Mouse (Mus musculus) erythroblast, adult 5-6 weeks (primary cell): ENCODE measurements around the gene B3gat1. TPM values are rescaled to one million over a fixed set of nuclear protein-coding genes. Genes with fewer than 3 reads are reported as not detected.

Source experiments
- ATAC-seq: replicated peaks from 2 replicates; pipeline ENCODE4 v1.8.0; 2016; ENCODE audit warnings: moderate number of reproducible peaks, mild to moderate bottlenecking, moderate TSS enrichment, inconsistent platforms; ENCODE audit not compliant: poor library complexity, low FRiP score, severe bottlenecking
- total RNA-seq, 2 experiments: library from RNA; stranded (forward) in 1 of 2; stranded (reverse) in 1 of 2; fragments of 150-400 nt in 1 of 2; fragments of 200-764, 138-1000 nt in 1 of 2; gene quantifications; 2 replicates each; pipeline versions ENCODE4 v1.2.3 to v1.2.4; 2015 to 2017; ENCODE audit warnings: low replicate concordance in 2 of 2

The B3gat1 gene
- total RNA-seq, 2 experiments from 2014 or later = not detected

- ATAC-seq = no peak
Observed at GRCm38 (mm10) chr9:26775700-26776099, 42.2 kb downstream of the B3gat1 start.

DNA sequence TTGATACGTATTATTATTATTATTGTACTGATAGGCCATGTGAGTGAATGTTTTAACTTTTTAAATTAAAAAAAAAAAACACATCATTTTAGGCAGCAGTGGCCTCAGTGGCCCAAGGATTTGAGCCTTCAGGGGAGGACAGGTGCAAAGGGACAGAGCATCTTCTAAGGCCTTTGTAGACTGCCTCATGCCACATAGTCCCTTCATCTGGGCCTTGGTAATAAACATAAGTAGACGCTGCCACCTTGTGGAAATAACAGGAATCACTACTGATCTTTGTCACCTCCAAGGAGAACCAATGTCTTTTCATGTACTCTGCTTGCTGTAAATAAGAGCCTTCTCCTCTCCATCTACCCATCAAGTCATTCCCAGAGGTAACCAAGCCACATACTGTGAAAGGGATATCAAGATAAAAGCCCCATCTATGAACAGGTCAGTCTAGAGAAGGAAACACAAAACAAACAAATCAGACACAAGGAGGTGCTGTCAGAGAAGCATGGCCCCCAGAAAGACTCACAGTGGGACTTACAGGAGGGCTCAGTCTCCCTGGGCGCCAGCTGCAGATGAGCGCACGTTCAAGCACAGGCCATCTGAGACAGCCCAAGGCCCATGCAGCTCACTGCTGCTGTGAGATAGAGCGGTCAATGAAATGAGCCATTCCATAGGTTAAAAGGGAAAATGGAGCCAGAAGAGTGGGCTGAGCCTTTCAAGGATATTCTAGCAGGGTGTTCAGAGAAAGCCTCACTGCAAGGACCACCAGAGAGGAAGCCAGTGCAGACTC lies 42.8 kb downstream of the B3gat1 start:
- ATAC-seq = no peak

DNA sequence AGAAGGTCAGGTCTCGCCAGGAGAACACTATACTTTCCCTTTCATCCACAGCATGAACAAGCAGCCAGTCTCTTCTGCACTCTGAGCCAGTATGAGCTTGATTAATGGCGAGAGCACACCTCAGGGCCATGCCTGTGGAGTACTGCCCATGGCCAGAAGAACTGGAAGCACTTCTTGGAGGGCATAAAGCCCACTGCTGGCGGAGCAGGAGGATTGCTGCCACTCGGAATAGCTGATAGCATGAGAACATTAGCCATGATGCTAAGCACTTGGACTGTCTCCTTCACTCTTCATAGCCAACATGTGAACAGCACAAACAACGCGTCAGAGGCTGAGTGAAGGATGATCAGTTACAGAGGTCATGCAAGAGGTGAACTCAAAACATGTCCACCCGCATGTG lies 44.9 kb downstream of the B3gat1 start:
- ATAC-seq = no peak

DNA sequence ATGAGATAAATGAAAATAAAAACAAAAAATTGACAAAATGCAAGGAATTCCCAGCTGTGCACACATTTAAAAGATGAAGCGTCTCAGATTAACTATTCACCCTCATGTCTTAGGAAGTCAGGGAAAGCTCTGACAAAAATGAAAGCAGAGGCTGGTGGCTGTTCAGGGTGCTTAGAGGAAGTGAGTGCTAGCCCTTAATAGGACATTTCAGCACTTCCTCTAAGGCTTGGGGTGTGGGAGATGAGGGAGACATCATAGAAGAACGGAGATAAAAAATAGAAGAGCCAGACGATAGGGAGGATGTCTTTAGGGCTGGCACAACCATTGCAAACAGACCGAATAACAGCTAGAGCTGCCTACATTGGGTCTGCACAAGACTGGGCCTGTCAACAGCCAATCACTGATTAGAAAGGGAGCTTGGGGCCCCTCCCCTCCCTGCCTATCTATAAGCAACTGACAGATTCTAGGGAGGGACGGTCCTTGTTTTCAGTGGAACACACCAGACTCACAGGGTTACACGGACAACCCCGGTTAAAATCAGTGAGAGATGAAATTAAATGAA lies 50.0 kb downstream of the B3gat1 start:
- no peak for ATAC-seq

GRCm38 (mm10) chr9:26792829-26793228 lies 59.3 kb downstream of the B3gat1 start:
- no peak for ATAC-seq

DNA sequence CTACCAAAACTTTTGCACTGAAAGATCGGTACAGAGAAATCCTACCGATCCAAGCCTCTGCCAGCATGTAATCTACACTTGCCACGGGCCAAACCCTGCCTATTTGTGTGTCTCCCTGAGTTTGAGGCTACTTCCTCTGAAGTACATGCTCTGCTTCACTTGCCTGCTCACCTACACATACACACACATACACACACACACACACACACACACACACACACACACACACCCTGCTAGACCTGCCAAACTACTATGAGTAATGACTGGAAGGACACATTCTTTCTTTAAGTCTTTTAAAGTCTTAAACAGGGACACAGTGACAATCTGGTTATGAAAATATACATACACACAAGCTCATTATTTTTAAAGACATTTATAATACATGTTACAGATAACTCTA lies 64.7 kb downstream of the B3gat1 start:
- ATAC-seq = no peak

DNA sequence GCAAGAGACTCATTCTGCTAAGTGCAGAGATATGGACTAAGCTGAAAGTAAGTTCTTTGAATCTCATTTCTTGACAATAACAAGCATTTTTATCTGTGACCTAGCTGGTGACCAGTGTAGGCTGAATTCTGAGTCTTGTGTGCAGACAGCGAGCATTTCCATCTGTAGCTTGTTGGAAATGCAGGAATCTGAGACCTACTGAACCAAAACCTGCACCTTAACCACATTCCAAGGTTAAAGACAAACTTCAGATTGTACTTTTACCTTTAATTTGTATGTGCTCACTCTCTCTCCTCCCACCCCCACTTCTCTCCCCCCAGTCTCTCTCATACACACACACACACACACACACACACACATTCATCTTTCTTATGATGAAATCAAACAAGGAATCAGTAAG lies 65.2 kb downstream of the B3gat1 start:
- ATAC-seq = no peak

GRCm38 (mm10) chr9:26800357-26800756 lies 66.8 kb downstream of the B3gat1 start:
- ATAC-seq = no peak

- no peak for ATAC-seq
Observed at GRCm38 (mm10) chr9:26804321-26804720, 70.8 kb downstream of the B3gat1 start.

DNA sequence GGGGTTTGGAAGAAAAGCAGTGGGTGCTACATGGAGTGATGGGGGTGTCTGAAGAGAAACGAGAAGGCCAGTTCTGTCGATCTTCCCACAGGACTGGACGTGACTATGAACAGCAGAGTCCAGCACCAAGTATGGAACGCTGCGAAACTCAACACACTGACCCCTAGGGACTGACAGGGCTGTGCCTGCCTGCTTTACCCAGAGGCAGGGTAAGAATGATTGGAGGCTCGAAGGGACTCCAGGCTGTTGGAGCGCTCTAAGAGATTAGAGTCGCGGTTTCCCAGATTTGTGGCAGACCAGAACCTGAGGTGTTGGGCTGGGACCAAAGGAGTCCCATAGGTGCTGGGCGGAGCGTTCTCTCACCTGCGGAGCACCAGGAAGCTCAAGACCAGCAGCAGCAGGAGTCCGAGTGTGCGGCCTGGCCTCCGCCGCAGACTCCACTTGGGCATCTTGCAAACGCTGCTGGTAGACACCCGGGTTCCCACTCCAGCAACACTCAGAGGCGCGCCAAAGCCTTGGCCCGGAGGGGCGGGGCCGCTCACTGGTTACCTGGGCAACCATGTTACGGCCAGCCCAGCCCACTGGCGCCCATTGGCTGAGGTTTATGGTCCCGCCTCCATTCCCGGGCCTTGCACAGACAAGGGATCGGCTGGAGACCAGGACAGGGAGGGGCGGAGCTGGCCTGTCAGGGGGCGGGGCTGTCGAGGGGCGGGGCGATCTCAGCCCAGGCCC lies 72.6 kb downstream of the B3gat1 start, which contains the start of gene Glb1l2:
Gene Glb1l2, minus strand, starts transcription at position 534 of the 732 bp plus-strand sequence.
- 0 out of 2 replicates have a peak, but pooled peaks have one; percentile 39 for ATAC-seq

DNA sequence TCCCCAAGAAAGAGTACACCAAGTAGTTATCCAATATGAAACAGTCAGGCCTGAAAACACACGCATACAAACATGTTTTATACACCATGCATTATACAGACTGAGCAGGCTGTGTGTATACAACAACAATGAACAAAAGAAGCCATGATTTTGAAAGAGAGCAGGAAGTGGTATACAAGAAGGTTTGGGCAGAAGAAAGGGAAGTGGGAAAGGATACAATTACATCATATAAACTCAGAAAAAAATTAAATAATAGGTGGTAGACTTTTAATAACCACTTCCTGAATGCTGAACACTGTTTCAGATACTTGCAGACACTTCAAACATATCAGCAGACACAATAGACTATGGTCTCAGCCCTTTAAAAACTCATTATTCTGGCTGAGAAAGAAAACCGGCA lies 75.2 kb downstream of the B3gat1 start:
- ATAC-seq = no peak

Other genes with a start within 250 kb of the B3gat1 start
- gene Glb1l2, start 72.7 kb downstream of the B3gat1 start, total RNA-seq (2015; ENCODE audit: low replicate concordance) = not detected in 2 replicates
- not detected in 2 replicates for gene Glb1l2, start 72.7 kb downstream of the B3gat1 start, total RNA-seq (2017; ENCODE audit: low replicate concordance)
- not detected in 2 replicates for gene Glb1l3, start 127.2 kb downstream of the B3gat1 start, total RNA-seq (2015; ENCODE audit: low replicate concordance)
- gene Glb1l3, start 127.2 kb downstream of the B3gat1 start, total RNA-seq (2017; ENCODE audit: low replicate concordance) = not detected in 2 replicates
- not detected in 2 replicates for gene Gm1110, start 189.4 kb downstream of the B3gat1 start, total RNA-seq (2015; ENCODE audit: low replicate concordance)
- gene Gm1110, start 189.4 kb downstream of the B3gat1 start, total RNA-seq (2017; ENCODE audit: low replicate concordance) = 0.60 TPM in 1 of 2 replicates, not detected in the other